ENCODE assay signal across 10 mouse cellular contexts in the genomic region with DNA sequence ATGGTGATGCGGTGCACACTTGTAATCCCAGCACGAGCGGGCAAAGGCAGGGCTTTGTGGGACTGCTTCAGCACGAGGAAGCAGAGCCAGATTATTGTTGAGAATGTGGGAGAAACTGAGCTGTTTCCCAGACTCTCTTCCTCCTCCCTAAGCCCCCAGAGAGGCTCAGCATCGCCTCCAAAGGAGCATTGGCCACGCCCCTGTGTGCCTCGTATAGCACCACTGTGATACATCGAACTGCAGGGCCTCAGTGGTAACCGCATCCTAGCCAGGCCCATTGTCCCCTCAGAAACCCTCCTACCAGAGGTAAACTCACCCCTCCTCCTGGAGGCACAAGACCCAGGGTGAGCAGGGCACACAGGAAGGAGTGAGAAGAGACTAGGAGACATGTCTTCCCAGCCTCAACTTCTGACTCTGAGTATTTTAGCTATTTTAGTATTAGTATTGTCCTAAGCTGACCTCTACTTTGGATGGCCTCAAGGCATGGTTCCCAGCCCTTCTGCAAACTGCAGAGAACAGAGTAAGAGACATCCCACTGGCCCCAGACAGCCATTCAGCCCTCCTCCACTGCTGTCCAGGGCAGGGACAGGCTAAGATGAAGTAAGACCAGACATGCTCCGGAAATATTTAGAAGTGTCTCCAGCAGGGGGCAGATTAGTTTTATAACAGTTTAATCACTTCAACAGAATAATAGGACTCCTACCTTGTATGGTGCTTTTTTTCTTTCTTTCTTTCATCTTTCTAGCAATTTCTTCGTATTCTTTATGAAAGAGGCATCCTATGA. TPM values are rescaled to one million over a fixed set of nuclear protein-coding genes. Genes with fewer than 3 reads are reported as not detected.
DNase-seq lines count a peak whose midpoint lies in the region; ATAC-seq and TF ChIP-seq lines count a peak whose summit lies in the region.
"Had no signal": no experiment of that assay in that cellular context is flagged by ENCODE, and none has a peak within 500 bp of the region (broad histone marks: within the 10 kb centered on the region; RNA-seq: fewer than 3 reads in every experiment).

No protein-coding gene starts in this region.

- intact Hi-C loops in heart, postnatal 14 days (cut with DNase I), result no loop called here

- H3K9ac ChIP-seq in hindbrain, embryonic 14.5 days, result no peak overlapping the region

- no peaks in the 10 kb centered on the region for H3K27me3 ChIP-seq in hindbrain, embryonic 10.5 days (ENCODE audit: insufficient read depth, poor library complexity, severe bottlenecking)
- no peaks in the 10 kb centered on the region for H3K27me3 ChIP-seq in hindbrain, embryonic 14.5 days (ENCODE audit: control insufficient read depth, insufficient read depth, low read length)
- no peaks in the 10 kb centered on the region for H3K27me3 ChIP-seq in small intestine, adult 2 months (ENCODE audit: control insufficient read depth, insufficient read depth, low read length)

- no peaks in the 10 kb centered on the region for H3K36me3 ChIP-seq in hindbrain, embryonic 10.5 days
- H3K36me3 ChIP-seq in hindbrain, embryonic 14.5 days (replicated peaks; ENCODE audit: control insufficient read depth, insufficient read depth), result no peaks in the 10 kb centered on the region
- no peaks in the 10 kb centered on the region for H3K36me3 ChIP-seq in small intestine, adult 2 months (ENCODE audit: control insufficient read depth, insufficient read depth, low read length)

- peak overlapping the region; percentile 62; the same call in 1 of the 2 replicates for H3K27ac ChIP-seq in hindbrain, embryonic 10.5 days
- H3K27ac ChIP-seq in hindbrain, embryonic 14.5 days, result no peak overlapping the region
- H3K27ac ChIP-seq in small intestine, adult 2 months (ENCODE audit: insufficient read depth, low read depth, low read length), result no peak overlapping the region

- peak; percentile 29; the same call in 1 of the 2 replicates for TF ChIP-seq CTCF in small intestine, adult 2 months (IDR thresholded peaks at IDR 0.05; ENCODE audit: extremely low read depth, insufficient read length, insufficient replicate concordance, low read depth, low read length)

- no peak overlapping the region for H3K4me2 ChIP-seq in hindbrain, embryonic 14.5 days (replicated peaks)

- no peaks in the 10 kb centered on the region for H3K9me3 ChIP-seq in hindbrain, embryonic 10.5 days
- no peaks in the 10 kb centered on the region for H3K9me3 ChIP-seq in hindbrain, embryonic 14.5 days (ENCODE audit: control insufficient read depth, low read length)

- no peak for DNase-seq in hindbrain, embryonic 10.5 days (ENCODE audit: low spot score)
- no peak for DNase-seq in hindbrain, embryonic 14.5 days (ENCODE audit: low spot score)
- DNase-seq in 3T3-L1 (ENCODE audit: low read depth, low spot score) (peak; percentile 83), NIH3T3 (ENCODE audit: low read depth) (peak; percentile 78)
- peak; percentile 44 to 71 for DNase-seq in heart, postnatal 14 days
- DNase-seq in cerebellum, adult 11 months, result no peak
- DNase-seq in layer of hippocampus, postnatal 10 days (ENCODE audit: low spot score in 2 of 2), result no peak

- no peak for ATAC-seq in hindbrain, embryonic 14.5 days (ENCODE audit: low FRiP score)

- no peak for TF ChIP-seq POLR2A in small intestine, adult 2 months (IDR thresholded peaks at IDR 0.05; ENCODE audit: low read depth, low read length)

- H3K4me1 ChIP-seq in hindbrain, embryonic 10.5 days (replicated peaks), result peaks cover 25% of the 10 kb centered on the region
- peaks cover 4% of the 10 kb centered on the region for H3K4me1 ChIP-seq in hindbrain, embryonic 14.5 days (replicated peaks; ENCODE audit: control insufficient read depth, insufficient read depth, low read length)
- H3K4me1 ChIP-seq in small intestine, adult 2 months (ENCODE audit: control insufficient read depth, insufficient read depth, insufficient read length, low read length), result no peaks in the 10 kb centered on the region; the same call in 1 of the 2 replicates

- H3K4me3 ChIP-seq in hindbrain, embryonic 10.5 days, result no peak overlapping the region
- H3K4me3 ChIP-seq in hindbrain, embryonic 14.5 days (replicated peaks; ENCODE audit: low read length), result no peak overlapping the region
- no peak overlapping the region for H3K4me3 ChIP-seq in small intestine, adult 2 months (ENCODE audit: low read depth, low read length)

- 54% methylated on average over 11 of the region's 11 CpGs for WGBS in hindbrain, embryonic 10.5 days
- 48% methylated on average over 11 of the region's 11 CpGs for WGBS in hindbrain, embryonic 14.5 days
- WGBS in small intestine, adult 2 months, result 55% methylated on average over 11 of the region's 11 CpGs

RNA-seq across cellular contexts. Expression of a gene that starts 45.2 kb away (rescaled TPM):
- not detected in 2 replicates for polyA plus RNA-seq in hindbrain, embryonic 10.5 days (2016; fragmentation: Nextera tagmentation; extraction: Ambion mirVana)
- polyA plus RNA-seq in hindbrain, embryonic 14.5 days (2014; fragmentation: Nextera tagmentation; extraction: Ambion mirVana), result not detected in 2 replicates
- total RNA-seq in heart, postnatal 14 days (2021), result not detected
- polyA plus RNA-seq in small intestine, adult 2 months (2012; rRNA removed), result not detected in 2 replicates
- total RNA-seq in layer of hippocampus, postnatal 10 days (2021), result not detected
- total RNA-seq: adrenal gland, postnatal 36 days; heart, postnatal 36 days had no signal

RNA-seq across cellular contexts. Expression of a gene that starts 53.1 kb away (rescaled TPM):
- 14.7 and 14.8 TPM in 2 replicates for polyA plus RNA-seq in hindbrain, embryonic 10.5 days (2016; fragmentation: Nextera tagmentation; extraction: Ambion mirVana)
- polyA plus RNA-seq in hindbrain, embryonic 14.5 days (2014; fragmentation: Nextera tagmentation; extraction: Ambion mirVana), result 12.3 and 13.1 TPM in 2 replicates
- total RNA-seq in heart, postnatal 14 days (2021), result 1 to 10 TPM; 3.8 to 4.3 TPM
- 2.0 and 2.4 TPM in 2 replicates for polyA plus RNA-seq in small intestine, adult 2 months (2012; rRNA removed)
- 1 to 10 TPM; 7.3 to 9.0 TPM for total RNA-seq in layer of hippocampus, postnatal 10 days (2021)

Comparison
In these comparisons a context has a peak if more than half of its experiments do, and no peak if none do; other contexts are left out.
1. DNase-seq: peak in 3T3-L1 (single experiment), NIH3T3 (single experiment) and heart, postnatal 14 days (2 of 2); none in hindbrain, embryonic 10.5 days (single experiment), hindbrain, embryonic 14.5 days (single experiment), cerebellum, adult 11 months (single experiment) and layer of hippocampus, postnatal 10 days (0 of 2).